Mouse (Mus musculus): ENCODE measurements around the gene Edaradd. TPM values are rescaled to one million over a fixed set of nuclear protein-coding genes. Genes with fewer than 3 reads are reported as not detected.
"Not testable (repeated sequence)": the region's sequence is repeated elsewhere in the genome, so short reads cannot be mapped to it uniquely, and the experiment has no call there.

Edaradd gene
- polyA plus RNA-seq, 1 experiment: 2.6 TPM

- 76% methylated on average over 1 of the region's 1 CpGs for WGBS
- TF ChIP-seq POLR2A (IDR thresholded peaks at IDR 0.05; ENCODE audit: borderline replicate concordance, control insufficient read depth, low read depth, low read length): no peak
- no peak for TF ChIP-seq CTCF (IDR thresholded peaks at IDR 0.05; ENCODE audit: control insufficient read depth, insufficient read depth, low read length)
- no peak within 1 kb of the TSS for H3K4me3 ChIP-seq (replicated peaks; ENCODE audit: control insufficient read depth, low read depth, low read length)
- H3K27ac ChIP-seq (ENCODE audit: control insufficient read depth, insufficient read depth, low read depth, low read length, poor library complexity): no peak within 1 kb of the TSS
- H3K4me1 ChIP-seq (ENCODE audit: control insufficient read depth, insufficient read depth, low read length): no peaks in the 10 kb centered on the region; the same call in none of the 2 replicates
Observed at GRCm38 (mm10) chr13:12464844-12465243, 55.4 kb downstream of the Edaradd start, which contains the start of gene Lgals8. TSS of gene Lgals8 (minus strand) at chr13:12464944.

GRCm38 (mm10) chr13:12464159-12464558 is 56.1 kb downstream of the Edaradd start:
- not testable (repeated sequence) for H3K27ac ChIP-seq (ENCODE audit: control insufficient read depth, insufficient read depth, low read depth, low read length, poor library complexity); H3K4me3 ChIP-seq (replicated peaks; ENCODE audit: control insufficient read depth, low read depth, low read length); H3K4me1 ChIP-seq (ENCODE audit: control insufficient read depth, insufficient read depth, low read length)
- 70% methylated on average over 6 of the region's 6 CpGs for WGBS

GRCm38 (mm10) chr13:12462623-12463022 is 57.6 kb downstream of the Edaradd start:
- Histone ChIP-seq H3K4me1 (ENCODE audit: control insufficient read depth, insufficient read depth, low read length) (no peaks in the 10 kb centered on the region; the same call in none of the 2 replicates), H3K4me3 (replicated peaks; ENCODE audit: control insufficient read depth, low read depth, low read length) (no peak overlapping the region), H3K27ac (ENCODE audit: control insufficient read depth, insufficient read depth, low read depth, low read length, poor library complexity) (no peak overlapping the region)
- 87% methylated on average over 4 of the region's 4 CpGs for WGBS
- TF ChIP-seq POLR2A (IDR thresholded peaks at IDR 0.05; ENCODE audit: borderline replicate concordance, control insufficient read depth, low read depth, low read length) (no peak), CTCF (IDR thresholded peaks at IDR 0.05; ENCODE audit: control insufficient read depth, insufficient read depth, low read length) (no peak)

GRCm38 (mm10) chr13:12461730-12462119 is 58.5 kb downstream of the Edaradd start:
- peak overlapping the region; percentile 9; the same call in 1 of the 2 replicates for H3K27ac ChIP-seq (ENCODE audit: control insufficient read depth, insufficient read depth, low read depth, low read length, poor library complexity)
- TF ChIP-seq CTCF (IDR thresholded peaks at IDR 0.05; ENCODE audit: control insufficient read depth, insufficient read depth, low read length): no peak
- no peak for TF ChIP-seq POLR2A (IDR thresholded peaks at IDR 0.05; ENCODE audit: borderline replicate concordance, control insufficient read depth, low read depth, low read length)

GRCm38 (mm10) chr13:12460881-12461729 is 59.1 kb downstream of the Edaradd start:
- peak overlapping the region; percentile 86 for H3K27ac ChIP-seq (ENCODE audit: control insufficient read depth, insufficient read depth, low read depth, low read length, poor library complexity)
- TF ChIP-seq CTCF (IDR thresholded peaks at IDR 0.05; ENCODE audit: control insufficient read depth, insufficient read depth, low read length) (no peak), POLR2A (IDR thresholded peaks at IDR 0.05; ENCODE audit: borderline replicate concordance, control insufficient read depth, low read depth, low read length) (peak; percentile 77; the same call in 1 of the 2 replicates)
- peak overlapping the region; percentile 98 for H3K4me3 ChIP-seq (replicated peaks; ENCODE audit: control insufficient read depth, low read depth, low read length)
- H3K4me1 ChIP-seq (ENCODE audit: control insufficient read depth, insufficient read depth, low read length): no peaks in the 10 kb centered on the region; the same call in 1 of the 2 replicates
- under 1% methylated on average over 59 of the region's 59 CpGs for WGBS

More at GRCm38 (mm10) chr13:12461730-12462119, 58.5 kb downstream of the Edaradd start:
- no peaks in the 10 kb centered on the region; the same call in none of the 2 replicates for H3K4me1 ChIP-seq (ENCODE audit: control insufficient read depth, insufficient read depth, low read length)
- 2% methylated on average over 7 of the region's 7 CpGs for WGBS
- H3K4me3 ChIP-seq (replicated peaks; ENCODE audit: control insufficient read depth, low read depth, low read length): peak overlapping the region; percentile 98

- under 1% methylated on average over 8 of the region's 8 CpGs for WGBS
Observed at GRCm38 (mm10) chr13:12460443-12460842, 59.8 kb downstream of the Edaradd start.

GRCm38 (mm10) chr13:12456711-12457110 is 63.5 kb downstream of the Edaradd start:
- WGBS: 89% methylated on average over 7 of the region's 7 CpGs
- H3K27ac ChIP-seq (ENCODE audit: control insufficient read depth, insufficient read depth, low read depth, low read length, poor library complexity): no peak overlapping the region
- no peak for TF ChIP-seq POLR2A (IDR thresholded peaks at IDR 0.05; ENCODE audit: borderline replicate concordance, control insufficient read depth, low read depth, low read length)
- TF ChIP-seq CTCF (IDR thresholded peaks at IDR 0.05; ENCODE audit: control insufficient read depth, insufficient read depth, low read length): no peak
- H3K4me3 ChIP-seq (replicated peaks; ENCODE audit: control insufficient read depth, low read depth, low read length): no peak overlapping the region
- no peaks in the 10 kb centered on the region; the same call in 1 of the 2 replicates for H3K4me1 ChIP-seq (ENCODE audit: control insufficient read depth, insufficient read depth, low read length)

More at GRCm38 (mm10) chr13:12460443-12460842, 59.8 kb downstream of the Edaradd start:
- Histone ChIP-seq H3K4me1 (ENCODE audit: control insufficient read depth, insufficient read depth, low read length) (no peaks in the 10 kb centered on the region; the same call in 1 of the 2 replicates), H3K27ac (ENCODE audit: control insufficient read depth, insufficient read depth, low read depth, low read length, poor library complexity) (no peak overlapping the region), H3K4me3 (replicated peaks; ENCODE audit: control insufficient read depth, low read depth, low read length) (peak overlapping the region; percentile 98)
- TF ChIP-seq POLR2A (IDR thresholded peaks at IDR 0.05; ENCODE audit: borderline replicate concordance, control insufficient read depth, low read depth, low read length): no peak
- TF ChIP-seq CTCF (IDR thresholded peaks at IDR 0.05; ENCODE audit: control insufficient read depth, insufficient read depth, low read length): no peak

- H3K27ac ChIP-seq (ENCODE audit: control insufficient read depth, insufficient read depth, low read depth, low read length, poor library complexity): no peak overlapping the region
- H3K4me3 ChIP-seq (replicated peaks; ENCODE audit: control insufficient read depth, low read depth, low read length): no peak overlapping the region
- H3K4me1 ChIP-seq (ENCODE audit: control insufficient read depth, insufficient read depth, low read length): no peaks in the 10 kb centered on the region; the same call in 1 of the 2 replicates
- WGBS: 87% methylated on average over 7 of the region's 7 CpGs
- TF ChIP-seq POLR2A (IDR thresholded peaks at IDR 0.05; ENCODE audit: borderline replicate concordance, control insufficient read depth, low read depth, low read length) (no peak), CTCF (IDR thresholded peaks at IDR 0.05; ENCODE audit: control insufficient read depth, insufficient read depth, low read length) (no peak)
Observed at GRCm38 (mm10) chr13:12454686-12455390, 65.4 kb downstream of the Edaradd start.
